Mouse (Mus musculus) liver, postnatal 0 days (tissue): Measurements from ENCODE around the gene Zfp78. TPM values are rescaled to one million over a fixed set of nuclear protein-coding genes. Genes with fewer than 3 reads are reported as not detected.
"Not testable (repeated sequence)": the region's sequence is repeated elsewhere in the genome, so short reads cannot be mapped to it uniquely, and the experiment has no call there.

Experiments
- ATAC-seq: fragments of 200-750 bp; cut with Nextera tagmentation; 2 replicates; pipeline ENCODE4 v1.8.0; 2017; ENCODE audit warnings: mild to moderate bottlenecking, moderate library complexity
- DNase-seq: peaks from one replicate; pipeline ENCODE4 v3.0.0-alpha.2; 2016
- H3K27ac ChIP-seq: fragments of 300-500 bp; sonication (generic); 2 replicates; pipeline ENCODE4 v1.5.1; 2014; ENCODE audit warnings: antibody characterized with exemption, moderate library complexity, mild to moderate bottlenecking, low read depth
- H3K27me3 ChIP-seq: fragments of 300-500 bp; sonication (generic); 2 replicates; pipeline ENCODE4 v1.6.1; 2014; ENCODE audit warnings: low read length, control low read depth, mixed read lengths; ENCODE audit not compliant: insufficient read depth
- H3K36me3 ChIP-seq: fragments of 300-500 bp; sonication (generic); replicated peaks from 2 replicates; pipeline ENCODE4 v1.6.1; 2014; ENCODE audit warnings: mild to moderate bottlenecking, control low read depth, low read length, moderate library complexity, mixed read lengths; ENCODE audit not compliant: insufficient read depth
- H3K4me1 ChIP-seq: fragments of 300-500 bp; sonication (generic); 2 replicates; pipeline ENCODE4 v1.6.1; 2014; ENCODE audit warnings: antibody characterized with exemption, mild to moderate bottlenecking, control low read depth; ENCODE audit not compliant: insufficient read depth
- H3K4me2 ChIP-seq: fragments of 300-500 bp; sonication (generic); 2 replicates; pipeline ENCODE4 v1.6.1; 2014; ENCODE audit warnings: low read depth, mild to moderate bottlenecking, low read length, moderate library complexity, mixed read lengths
- H3K4me3 ChIP-seq: fragments of 300-500 bp; sonication (generic); 2 replicates; pipeline ENCODE4 v1.5.1; 2014; ENCODE audit warnings: low read depth, low read length
- H3K9ac ChIP-seq: fragments of 300-500 bp; sonication (generic); replicated peaks from 2 replicates; pipeline ENCODE4 v1.6.1; 2014; ENCODE audit warnings: mild to moderate bottlenecking, moderate library complexity
- H3K9me3 ChIP-seq: fragments of 300-500 bp; sonication (generic); 2 replicates; pipeline ENCODE4 v1.6.1; 2016; ENCODE audit warnings: mild to moderate bottlenecking, control low read depth, low read length, mixed read lengths
- CTCF ChIP-seq: sonication (generic); IDR thresholded peaks from 2 replicates; pipeline ENCODE4 v1.5.1; 2016; ENCODE audit warnings: antibody characterized with exemption, low read depth
- EP300 ChIP-seq: IDR thresholded peaks from 2 replicates; pipeline ENCODE4 v1.6.1; 2016; ENCODE audit warnings: antibody characterized with exemption, low read depth, mild to moderate bottlenecking
- WGBS: fragments of 180-500 bp; shearing (Covaris S2); extraction: QIAGEN DNeasy Blood & Tissue Kit; methylation state at CpG from one replicate; pipeline ENCODE4 v1.1.7; 2014; ENCODE audit not compliant: insufficient replicate concordance; 5-methylcytosine and 5-hydroxymethylcytosine counted together
- polyA plus RNA-seq: library from polyadenylated mRNA; unstranded; fragments of >200 nt; fragmentation: Nextera tagmentation; extraction: Ambion mirVana; gene quantifications from 2 replicates; pipeline ENCODE4 v1.2.1, GENCODE M21; 2015

Zfp78 gene
- polyA plus RNA-seq, 1 experiment from 2014 or later, result 0.25 TPM

GRCm38 (mm10) chr7:6367185-6367584 is 4.1 kb downstream of the Zfp78 start:
- 49% methylated on average over 5 of the region's 5 CpGs for WGBS
- no peak overlapping the region for H3K4me2 ChIP-seq

GRCm38 (mm10) chr7:6368146-6368545 is 5.1 kb downstream of the Zfp78 start:
- not testable (repeated sequence) for H3K27ac ChIP-seq, H3K36me3 ChIP-seq, ATAC-seq, H3K9me3 ChIP-seq, DNase-seq, H3K27me3 ChIP-seq, H3K4me2 ChIP-seq, H3K9ac ChIP-seq, H3K4me3 ChIP-seq
- WGBS, result 84% methylated on average over 5 of the region's 5 CpGs
- H3K4me1 ChIP-seq, result peaks cover 12% of the 10 kb centered on the region

More at GRCm38 (mm10) chr7:6367185-6367584, 4.1 kb downstream of the Zfp78 start:
- 0 out of 2 replicates have a peak overlapping the region, but pooled peaks have one; percentile 44 for H3K27ac ChIP-seq
- TF ChIP-seq EP300 (peak; percentile 65; the same call in 1 of the 2 replicates), CTCF (no peak)
- DNase-seq, result no peak
- H3K27me3 ChIP-seq, result no peaks in the 10 kb centered on the region
- H3K4me3 ChIP-seq, result no peak overlapping the region
- peak; percentile 2; the same call in 1 of the 2 replicates for ATAC-seq
- H3K4me1 ChIP-seq, result peaks cover 12% of the 10 kb centered on the region
- no peak overlapping the region for H3K9ac ChIP-seq
- H3K36me3 ChIP-seq, result 0 out of 2 replicates have a peak, but pooled peaks cover 1% of the 10 kb centered on the region
- no peaks in the 10 kb centered on the region for H3K9me3 ChIP-seq

- H3K4me2 ChIP-seq, result no peak overlapping the region
- no peaks in the 10 kb centered on the region for H3K27me3 ChIP-seq
- ATAC-seq, result no peak
- peaks cover 5% of the 10 kb centered on the region; the same call in 1 of the 2 replicates for H3K4me1 ChIP-seq
- H3K4me3 ChIP-seq, result no peak overlapping the region
- TF ChIP-seq CTCF (no peak), EP300 (no peak)
- no peak for DNase-seq
- H3K9ac ChIP-seq, result no peak overlapping the region
- WGBS, result 82% methylated on average over 3 of the region's 3 CpGs
- H3K36me3 ChIP-seq, result 0 out of 2 replicates have a peak, but pooled peaks cover 2% of the 10 kb centered on the region
- no peaks in the 10 kb centered on the region for H3K9me3 ChIP-seq
- H3K27ac ChIP-seq, result no peak overlapping the region
Measured at GRCm38 (mm10) chr7:6369460-6369859, 6.4 kb downstream of the Zfp78 start.

GRCm38 (mm10) chr7:6372993-6373392 is 9.9 kb downstream of the Zfp78 start:
- Histone ChIP-seq H3K4me3 (no peak overlapping the region), H3K4me1 (no peaks in the 10 kb centered on the region), H3K27ac (no peak overlapping the region), H3K9ac (no peak overlapping the region), H3K4me2 (no peak overlapping the region), H3K36me3 (0 out of 2 replicates have a peak, but pooled peaks cover 2% of the 10 kb centered on the region), H3K27me3 (no peaks in the 10 kb centered on the region), H3K9me3 (no peaks in the 10 kb centered on the region)
- WGBS, result 75% methylated on average over 3 of the region's 3 CpGs
- DNase-seq, result no peak
- no peak for ATAC-seq
- TF ChIP-seq CTCF, result no peak
- TF ChIP-seq EP300, result no peak

- no peaks in the 10 kb centered on the region for H3K9me3 ChIP-seq
- H3K4me3 ChIP-seq, result no peak overlapping the region
- DNase-seq (no peak), ATAC-seq (no peak)
- no peaks in the 10 kb centered on the region for H3K36me3 ChIP-seq
- H3K4me2 ChIP-seq, result no peak overlapping the region
- no peak overlapping the region for H3K9ac ChIP-seq
- H3K27ac ChIP-seq, result no peak overlapping the region
- peaks cover 7% of the 10 kb centered on the region for H3K4me1 ChIP-seq
- TF ChIP-seq CTCF (no peak), EP300 (no peak)
- no peaks in the 10 kb centered on the region for H3K27me3 ChIP-seq
- 78% methylated on average over 8 of the region's 8 CpGs for WGBS
Measured at GRCm38 (mm10) chr7:6378441-6378840, 15.4 kb downstream of the Zfp78 start.

- no peaks in the 10 kb centered on the region for H3K9me3 ChIP-seq
- H3K36me3 ChIP-seq, result no peaks in the 10 kb centered on the region
- TF ChIP-seq EP300 (no peak), CTCF (peak; percentile 26; the same call in 1 of the 2 replicates)
- ATAC-seq (no peak), DNase-seq (no peak)
- no peaks in the 10 kb centered on the region for H3K27me3 ChIP-seq
- WGBS, result 79% methylated on average over 2 of the region's 2 CpGs
- H3K4me3 ChIP-seq, result no peak overlapping the region
- no peak overlapping the region for H3K4me2 ChIP-seq
- H3K9ac ChIP-seq, result no peak overlapping the region
- no peak overlapping the region for H3K27ac ChIP-seq
- peaks cover 14% of the 10 kb centered on the region for H3K4me1 ChIP-seq
Measured at GRCm38 (mm10) chr7:6381431-6381830, 18.4 kb downstream of the Zfp78 start.

GRCm38 (mm10) chr7:6383044-6383455 is 20.0 kb downstream of the Zfp78 start, which contains the start of gene Zfp28:
Gene Zfp28 (plus strand): TSS chr7:6383295.
- Histone ChIP-seq H3K36me3 (no peaks in the 10 kb centered on the region), H3K9ac (peak within 1 kb of the TSS; percentile 33; the same call in 1 of the 2 replicates), H3K4me3 (peak within 1 kb of the TSS; percentile 55), H3K27ac (no peak within 1 kb of the TSS), H3K27me3 (no peaks in the 10 kb centered on the region), H3K4me1 (peaks cover 14% of the 10 kb centered on the region), H3K4me2 (peak within 1 kb of the TSS; percentile 84), H3K9me3 (no peaks in the 10 kb centered on the region)
- under 1% methylated on average over 23 of the region's 28 CpGs for WGBS
- TF ChIP-seq CTCF, result peak; percentile 44; the same call in 1 of the 2 replicates
- TF ChIP-seq EP300, result no peak
- DNase-seq (peak; percentile 94), ATAC-seq (peak; percentile 97)
